Mouse (Mus musculus): Measurements from ENCODE around the gene Car9. TPM values are rescaled to one million over a fixed set of nuclear protein-coding genes. Genes with fewer than 3 reads are reported as not detected.
A peak's percentile ranks its signal among the peaks of the same experiment; 100 is the strongest.

Car9 gene
- total and polyA plus RNA-seq, 2 experiments from 2014 or later: 1.1 to 4.6 TPM

GRCm38 (mm10) chr4:43493846-43494240, 12.9 kb upstream of the Car9 start:
- peak; percentile 7 for DNase-seq (ENCODE audit: low spot score)
- WGBS: under 1% methylated on average over 9 of the region's 9 CpGs
- Histone ChIP-seq H3K27me3 (ENCODE audit: control insufficient read depth, insufficient read depth, low read length) (no peaks in the 10 kb centered on the region), H3K9ac (replicated peaks; ENCODE audit: low read depth, low read length) (peak overlapping the region; percentile 90), H3K4me3 (ENCODE audit: low read depth, low read length) (peak overlapping the region; percentile 91), H3K27ac (ENCODE audit: low read depth) (peak overlapping the region; percentile 92), H3K9me3 (replicated peaks; ENCODE audit: control insufficient read depth, low read length) (no peaks in the 10 kb centered on the region), H3K4me1 (ENCODE audit: control insufficient read depth, insufficient read depth) (peaks cover 26% of the 10 kb centered on the region), H3K4me2 (ENCODE audit: low read depth, low read length) (peak overlapping the region; percentile 82), H3K36me3 (replicated peaks; ENCODE audit: control insufficient read depth, insufficient read depth, low read length) (peaks cover 15% of the 10 kb centered on the region)
- no peak for TF ChIP-seq EP300 (IDR thresholded peaks at IDR 0.05; ENCODE audit: low read depth)
- TF ChIP-seq CTCF (IDR thresholded peaks at IDR 0.05; ENCODE audit: low read depth): no peak
- ATAC-seq (ENCODE audit: insufficient read depth, low read depth): no peak

GRCm38 (mm10) chr4:43496587-43496986, 10.2 kb upstream of the Car9 start:
- 41% methylated on average over 6 of the region's 6 CpGs for WGBS
- H3K36me3 ChIP-seq (replicated peaks; ENCODE audit: control insufficient read depth, insufficient read depth, low read length): peaks cover 15% of the 10 kb centered on the region
- ATAC-seq (ENCODE audit: insufficient read depth, low read depth): no peak
- no peak overlapping the region for H3K27ac ChIP-seq (ENCODE audit: low read depth)
- DNase-seq (ENCODE audit: low spot score): peak; percentile 5
- H3K4me3 ChIP-seq (ENCODE audit: low read depth, low read length): no peak overlapping the region
- no peak overlapping the region for H3K9ac ChIP-seq (replicated peaks; ENCODE audit: low read depth, low read length)
- H3K4me2 ChIP-seq (ENCODE audit: low read depth, low read length): no peak overlapping the region
- no peaks in the 10 kb centered on the region for H3K27me3 ChIP-seq (ENCODE audit: control insufficient read depth, insufficient read depth, low read length)
- no peaks in the 10 kb centered on the region for H3K9me3 ChIP-seq (replicated peaks; ENCODE audit: control insufficient read depth, low read length)
- TF ChIP-seq CTCF (IDR thresholded peaks at IDR 0.05; ENCODE audit: low read depth): no peak
- TF ChIP-seq EP300 (IDR thresholded peaks at IDR 0.05; ENCODE audit: low read depth): no peak
- peaks cover 32% of the 10 kb centered on the region for H3K4me1 ChIP-seq (ENCODE audit: control insufficient read depth, insufficient read depth)

DNA sequence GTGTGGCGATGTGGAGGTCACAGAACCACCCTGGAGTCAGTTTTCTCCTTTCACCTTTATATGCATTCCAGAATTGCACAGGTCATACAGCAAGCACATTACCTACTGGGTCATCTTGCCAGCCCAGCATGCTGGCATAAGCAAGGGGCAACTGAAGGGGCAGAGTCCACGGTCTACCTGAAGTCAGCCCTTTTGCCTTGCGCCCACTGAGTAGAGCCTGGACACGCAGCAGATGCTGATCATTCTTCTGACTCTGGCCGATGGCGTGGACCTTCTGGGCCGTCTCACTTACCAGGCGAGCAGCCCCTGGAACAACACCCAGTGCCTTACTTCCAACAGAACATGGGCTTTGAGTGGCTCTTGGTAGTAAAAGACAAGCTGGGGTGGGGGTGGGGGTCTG, 9.4 kb upstream of the Car9 start:
- Histone ChIP-seq H3K4me2 (ENCODE audit: low read depth, low read length) (no peak overlapping the region), H3K27ac (ENCODE audit: low read depth) (no peak overlapping the region), H3K9ac (replicated peaks; ENCODE audit: low read depth, low read length) (0 out of 2 replicates have a peak overlapping the region, but pooled peaks have one; percentile 7), H3K4me1 (ENCODE audit: control insufficient read depth, insufficient read depth) (peaks cover 32% of the 10 kb centered on the region), H3K9me3 (replicated peaks; ENCODE audit: control insufficient read depth, low read length) (no peaks in the 10 kb centered on the region), H3K4me3 (ENCODE audit: low read depth, low read length) (no peak overlapping the region), H3K36me3 (replicated peaks; ENCODE audit: control insufficient read depth, insufficient read depth, low read length) (peaks cover 15% of the 10 kb centered on the region), H3K27me3 (ENCODE audit: control insufficient read depth, insufficient read depth, low read length) (no peaks in the 10 kb centered on the region)
- WGBS: 79% methylated on average over 8 of the region's 8 CpGs
- TF ChIP-seq CTCF (IDR thresholded peaks at IDR 0.05; ENCODE audit: low read depth): no peak
- no peak for TF ChIP-seq EP300 (IDR thresholded peaks at IDR 0.05; ENCODE audit: low read depth)
- ATAC-seq (ENCODE audit: insufficient read depth, low read depth) (no peak), DNase-seq (ENCODE audit: low spot score) (peak; percentile 4)

GRCm38 (mm10) chr4:43497946-43498345, 8.8 kb upstream of the Car9 start:
- ATAC-seq (ENCODE audit: insufficient read depth, low read depth) (no peak), DNase-seq (ENCODE audit: low spot score) (peak; percentile 4)
- no peak for TF ChIP-seq CTCF (IDR thresholded peaks at IDR 0.05; ENCODE audit: low read depth)
- TF ChIP-seq EP300 (IDR thresholded peaks at IDR 0.05; ENCODE audit: low read depth): no peak
- Histone ChIP-seq H3K4me3 (ENCODE audit: low read depth, low read length) (peak overlapping the region; percentile 57), H3K36me3 (replicated peaks; ENCODE audit: control insufficient read depth, insufficient read depth, low read length) (peaks cover 15% of the 10 kb centered on the region), H3K4me2 (ENCODE audit: low read depth, low read length) (peak overlapping the region; percentile 72), H3K27ac (ENCODE audit: low read depth) (no peak overlapping the region), H3K9me3 (replicated peaks; ENCODE audit: control insufficient read depth, low read length) (no peaks in the 10 kb centered on the region), H3K27me3 (ENCODE audit: control insufficient read depth, insufficient read depth, low read length) (no peaks in the 10 kb centered on the region), H3K9ac (replicated peaks; ENCODE audit: low read depth, low read length) (0 out of 2 replicates have a peak overlapping the region, but pooled peaks have one; percentile 7), H3K4me1 (ENCODE audit: control insufficient read depth, insufficient read depth) (peaks cover 32% of the 10 kb centered on the region)
- 47% methylated on average over 4 of the region's 4 CpGs for WGBS

GRCm38 (mm10) chr4:43498983-43499382, 7.8 kb upstream of the Car9 start:
- Histone ChIP-seq H3K27ac (ENCODE audit: low read depth) (no peak overlapping the region), H3K9ac (replicated peaks; ENCODE audit: low read depth, low read length) (peak overlapping the region; percentile 29; the same call in 1 of the 2 replicates), H3K4me2 (ENCODE audit: low read depth, low read length) (peak overlapping the region; percentile 72), H3K27me3 (ENCODE audit: control insufficient read depth, insufficient read depth, low read length) (no peaks in the 10 kb centered on the region), H3K4me3 (ENCODE audit: low read depth, low read length) (peak overlapping the region; percentile 57), H3K4me1 (ENCODE audit: control insufficient read depth, insufficient read depth) (peaks cover 30% of the 10 kb centered on the region), H3K9me3 (replicated peaks; ENCODE audit: control insufficient read depth, low read length) (no peaks in the 10 kb centered on the region), H3K36me3 (replicated peaks; ENCODE audit: control insufficient read depth, insufficient read depth, low read length) (peaks cover 15% of the 10 kb centered on the region)
- ATAC-seq (ENCODE audit: insufficient read depth, low read depth) (peak; percentile 42; the same call in 1 of the 2 replicates), DNase-seq (ENCODE audit: low spot score) (peak; percentile 60)
- 15% methylated on average over 8 of the region's 8 CpGs for WGBS
- no peak for TF ChIP-seq EP300 (IDR thresholded peaks at IDR 0.05; ENCODE audit: low read depth)
- TF ChIP-seq CTCF (IDR thresholded peaks at IDR 0.05; ENCODE audit: low read depth): peak; percentile 35
